Mouse (Mus musculus): ENCODE results near the gene Xpo1. TPM values are rescaled to one million over a fixed set of nuclear protein-coding genes. Genes with fewer than 3 reads are reported as not detected.

The Xpo1 gene
- polyA plus RNA-seq (2011; ENCODE audit: insufficient read length, low read depth, missing spikeins) = 168 and 317 TPM in 2 replicates

DNA sequence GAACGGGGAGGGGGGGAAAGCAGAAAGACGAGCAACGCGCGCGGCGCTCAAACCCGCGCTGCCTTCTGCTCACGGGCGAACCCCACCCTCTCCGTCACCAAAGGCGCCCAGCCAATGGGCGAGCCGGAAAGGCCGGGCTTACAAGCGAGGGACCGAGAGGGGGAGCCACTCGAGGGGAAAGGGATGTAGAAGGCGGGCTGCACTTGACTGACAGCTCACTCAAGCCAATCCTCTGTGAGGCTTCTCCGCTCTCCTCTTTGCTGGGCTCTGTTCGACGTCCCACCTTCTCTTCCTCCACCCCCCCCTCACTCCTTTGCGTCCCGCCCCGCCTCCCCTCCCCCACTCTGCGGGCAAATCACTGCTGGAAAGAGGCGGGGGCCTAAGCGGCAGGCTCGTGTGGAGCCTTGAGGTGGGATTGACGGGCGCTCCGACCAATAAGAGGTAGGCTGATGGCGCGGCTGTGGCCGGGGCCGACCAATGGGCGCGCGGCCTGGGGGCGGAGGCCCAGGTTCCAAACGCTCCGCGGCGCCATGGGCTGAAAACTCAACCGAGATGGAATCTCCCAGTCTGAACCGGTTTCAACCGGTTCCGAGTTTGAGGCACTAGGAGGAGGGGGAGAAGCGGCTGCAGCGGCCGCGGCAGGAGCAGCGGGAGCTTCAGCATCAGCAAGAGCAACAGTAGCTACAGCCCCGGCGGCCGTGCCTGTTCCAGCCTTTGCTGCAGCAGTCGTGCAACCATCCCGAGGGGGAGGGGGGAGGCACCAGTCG, at the start of gene Xpo1:
Gene Xpo1, plus strand, starts transcription at position 615 of the 767 bp plus-strand sequence.
- Histone ChIP-seq H3K27ac (ENCODE audit: insufficient read depth, low read length) (peak within 1 kb of the TSS; percentile 76), H3K4me3 (ENCODE audit: insufficient read depth, low read length) (peak within 1 kb of the TSS; percentile 82), H3K4me1 (ENCODE audit: control insufficient read depth, insufficient read depth, low read length) (peaks cover 5% of the 10 kb centered on the region)
- TF ChIP-seq CTCF (IDR thresholded peaks at IDR 0.05; ENCODE audit: borderline replicate concordance, insufficient read depth, low read length) (no peak), POLR2A (IDR thresholded peaks at IDR 0.05; ENCODE audit: low read depth, low read length) (peak; percentile 97)

GRCm38 (mm10) chr11:23209717-23210116, 46.1 kb upstream of the Xpo1 start:
- H3K4me3 ChIP-seq (ENCODE audit: insufficient read depth, low read length) = no peak overlapping the region
- TF ChIP-seq POLR2A (IDR thresholded peaks at IDR 0.05; ENCODE audit: low read depth, low read length) (no peak), CTCF (IDR thresholded peaks at IDR 0.05; ENCODE audit: borderline replicate concordance, insufficient read depth, low read length) (no peak)
- no peak overlapping the region for H3K27ac ChIP-seq (ENCODE audit: insufficient read depth, low read length)
- no peaks in the 10 kb centered on the region for H3K4me1 ChIP-seq (ENCODE audit: control insufficient read depth, insufficient read depth, low read length)

DNA sequence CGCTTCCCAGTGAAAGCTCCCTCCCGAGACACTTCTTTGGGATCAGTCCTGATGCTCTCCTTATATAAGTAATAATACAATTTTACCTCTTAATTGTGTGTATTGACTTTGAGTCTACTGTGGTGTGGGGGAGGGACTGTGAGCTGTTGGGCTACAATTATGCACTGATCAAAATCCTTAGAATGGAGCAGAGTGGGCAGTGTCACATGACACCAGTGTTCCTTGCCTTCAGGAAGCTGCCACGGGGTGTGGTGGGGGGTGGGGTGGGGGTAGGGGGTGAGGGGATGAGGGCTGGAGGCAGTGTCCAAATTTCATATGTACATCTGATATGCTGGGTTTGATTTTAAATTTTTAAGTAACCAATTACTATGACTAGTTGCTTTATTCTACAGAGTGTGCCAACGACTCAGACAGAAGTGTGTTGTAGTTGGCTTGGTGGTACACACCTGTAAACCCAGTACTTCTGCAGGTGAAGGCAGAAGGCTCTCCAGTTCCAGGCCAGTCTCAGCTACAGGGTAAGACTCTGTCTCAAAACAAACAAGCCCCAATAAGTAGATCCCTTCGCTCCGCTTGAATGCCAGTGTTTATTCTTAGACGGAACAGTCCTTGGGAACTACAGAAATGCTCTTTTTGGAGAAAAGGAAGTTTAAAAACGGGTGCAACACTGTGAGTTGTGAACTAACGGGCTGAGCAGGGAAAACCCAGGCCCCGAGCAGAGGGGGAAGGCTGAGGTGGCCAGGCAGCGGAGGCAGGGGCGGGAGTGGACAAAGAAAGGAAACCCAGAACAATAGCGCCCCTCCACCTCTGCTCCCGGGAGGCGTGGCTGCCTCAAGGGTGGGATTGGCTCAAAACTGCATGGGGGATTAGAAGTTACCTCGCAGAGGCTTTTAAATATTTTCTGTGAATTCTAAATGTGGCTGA, 45.0 kb upstream of the Xpo1 start:
- no peak overlapping the region for H3K4me3 ChIP-seq (ENCODE audit: insufficient read depth, low read length)
- TF ChIP-seq CTCF (IDR thresholded peaks at IDR 0.05; ENCODE audit: borderline replicate concordance, insufficient read depth, low read length) (no peak), POLR2A (IDR thresholded peaks at IDR 0.05; ENCODE audit: low read depth, low read length) (no peak)

DNA sequence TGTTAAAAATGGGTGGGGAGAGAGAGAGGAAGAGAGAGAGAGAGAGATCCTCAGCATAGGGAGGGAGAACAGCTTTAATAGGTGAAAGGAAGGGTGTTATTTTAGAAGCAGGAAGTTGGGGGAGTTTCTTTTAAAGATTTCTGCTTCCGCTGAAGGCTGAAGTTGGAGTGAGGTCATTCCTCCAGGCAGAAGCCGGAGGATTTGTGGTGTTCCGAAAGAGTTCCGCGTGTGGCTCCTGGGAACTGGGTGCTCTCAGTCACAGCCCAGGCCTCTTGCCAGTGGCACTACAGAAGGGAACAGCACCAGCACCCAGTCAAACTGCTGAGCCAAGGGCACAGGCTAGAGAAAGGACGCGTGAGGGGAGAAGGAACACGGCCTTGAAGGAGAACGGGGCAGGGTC, 38.4 kb upstream of the Xpo1 start:
- Histone ChIP-seq H3K27ac (ENCODE audit: insufficient read depth, low read length) (no peak overlapping the region), H3K4me3 (ENCODE audit: insufficient read depth, low read length) (no peak overlapping the region), H3K4me1 (ENCODE audit: control insufficient read depth, insufficient read depth, low read length) (no peaks in the 10 kb centered on the region)
- TF ChIP-seq CTCF (IDR thresholded peaks at IDR 0.05; ENCODE audit: borderline replicate concordance, insufficient read depth, low read length) (no peak), POLR2A (IDR thresholded peaks at IDR 0.05; ENCODE audit: low read depth, low read length) (no peak)

More for the DNA sequence above, 45.0 kb upstream of the Xpo1 start:
- H3K4me1 ChIP-seq (ENCODE audit: control insufficient read depth, insufficient read depth, low read length) = no peaks in the 10 kb centered on the region
- no peak overlapping the region for H3K27ac ChIP-seq (ENCODE audit: insufficient read depth, low read length)

GRCm38 (mm10) chr11:23236015-23236414, 19.8 kb upstream of the Xpo1 start:
- Histone ChIP-seq H3K4me3 (ENCODE audit: insufficient read depth, low read length) (no peak overlapping the region), H3K27ac (ENCODE audit: insufficient read depth, low read length) (no peak overlapping the region), H3K4me1 (ENCODE audit: control insufficient read depth, insufficient read depth, low read length) (no peaks in the 10 kb centered on the region)
- no peak for TF ChIP-seq POLR2A (IDR thresholded peaks at IDR 0.05; ENCODE audit: low read depth, low read length)
- TF ChIP-seq CTCF (IDR thresholded peaks at IDR 0.05; ENCODE audit: borderline replicate concordance, insufficient read depth, low read length) = no peak

DNA sequence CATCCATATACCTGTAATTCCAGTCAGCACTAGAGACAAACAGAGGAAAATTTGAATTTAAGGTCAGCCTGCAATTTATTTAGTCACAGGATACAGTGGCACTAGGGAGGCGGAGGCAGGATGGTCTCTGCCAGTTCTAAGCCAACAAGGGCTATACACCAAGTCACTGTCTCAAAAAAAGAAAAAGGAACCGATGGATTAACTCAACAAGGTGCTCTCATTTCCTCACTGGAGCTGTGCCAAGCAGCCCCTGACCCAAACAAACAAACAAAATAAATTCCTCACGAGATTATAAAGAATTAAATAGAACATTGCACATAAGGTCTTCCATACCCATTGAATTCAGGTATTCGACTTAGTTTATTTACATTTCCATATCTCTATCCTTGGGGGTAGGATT, 1.9 kb upstream of the Xpo1 start:
- no peak overlapping the region for H3K4me3 ChIP-seq (ENCODE audit: insufficient read depth, low read length)
- TF ChIP-seq POLR2A (IDR thresholded peaks at IDR 0.05; ENCODE audit: low read depth, low read length) (no peak), CTCF (IDR thresholded peaks at IDR 0.05; ENCODE audit: borderline replicate concordance, insufficient read depth, low read length) (no peak)
- H3K27ac ChIP-seq (ENCODE audit: insufficient read depth, low read length) = no peak overlapping the region
- no peaks in the 10 kb centered on the region for H3K4me1 ChIP-seq (ENCODE audit: control insufficient read depth, insufficient read depth, low read length)

GRCm38 (mm10) chr11:23254548-23254947, 1.3 kb upstream of the Xpo1 start:
- Histone ChIP-seq H3K4me3 (ENCODE audit: insufficient read depth, low read length) (no peak overlapping the region), H3K4me1 (ENCODE audit: control insufficient read depth, insufficient read depth, low read length) (peaks cover 2% of the 10 kb centered on the region; the same call in 1 of the 2 replicates), H3K27ac (ENCODE audit: insufficient read depth, low read length) (no peak overlapping the region)
- TF ChIP-seq POLR2A (IDR thresholded peaks at IDR 0.05; ENCODE audit: low read depth, low read length) (no peak), CTCF (IDR thresholded peaks at IDR 0.05; ENCODE audit: borderline replicate concordance, insufficient read depth, low read length) (no peak)

GRCm38 (mm10) chr11:23255053-23255426, 801 bp upstream of the Xpo1 start:
- H3K27ac ChIP-seq (ENCODE audit: insufficient read depth, low read length) = peak overlapping the region; percentile 64
- TF ChIP-seq CTCF (IDR thresholded peaks at IDR 0.05; ENCODE audit: borderline replicate concordance, insufficient read depth, low read length) (no peak), POLR2A (IDR thresholded peaks at IDR 0.05; ENCODE audit: low read depth, low read length) (peak; percentile 69; the same call in 1 of the 2 replicates)
- H3K4me1 ChIP-seq (ENCODE audit: control insufficient read depth, insufficient read depth, low read length) = peaks cover 3% of the 10 kb centered on the region; the same call in 1 of the 2 replicates
- peak overlapping the region; percentile 41 for H3K4me3 ChIP-seq (ENCODE audit: insufficient read depth, low read length)

DNA sequence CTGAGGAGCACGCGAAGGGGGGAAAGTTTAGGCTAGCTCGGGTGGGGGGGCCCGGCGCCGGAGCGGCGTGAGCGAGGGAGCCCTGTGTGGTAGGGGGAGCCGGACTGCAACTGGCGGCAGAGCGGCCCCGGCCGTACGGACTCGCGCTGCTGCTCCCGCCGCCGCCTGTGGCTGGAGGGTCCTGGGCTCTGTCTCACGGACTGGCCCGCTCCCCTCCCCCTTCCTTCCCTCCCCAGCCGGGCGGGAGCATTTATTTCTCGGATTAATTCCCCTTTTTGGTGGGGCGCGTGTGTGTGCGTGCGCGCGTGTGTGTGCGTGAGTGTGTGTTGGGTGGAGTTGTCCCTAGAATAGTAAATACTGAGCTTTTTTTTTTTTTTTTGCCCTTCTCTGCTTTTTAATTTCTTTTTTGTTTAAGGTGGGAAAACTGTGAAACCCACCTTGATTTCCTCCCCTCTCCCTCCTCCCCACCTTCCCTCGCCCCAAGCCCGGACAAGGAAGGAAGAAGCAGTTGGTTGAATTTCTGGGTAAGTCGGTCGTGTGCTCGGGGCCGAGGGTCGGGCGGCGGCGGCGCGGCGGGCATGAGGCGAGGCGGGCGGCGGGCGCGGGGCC, 457 bp downstream of the Xpo1 start:
- H3K4me3 ChIP-seq (ENCODE audit: insufficient read depth, low read length) = peak overlapping the region; percentile 82
- no peak for TF ChIP-seq CTCF (IDR thresholded peaks at IDR 0.05; ENCODE audit: borderline replicate concordance, insufficient read depth, low read length)
- TF ChIP-seq POLR2A (IDR thresholded peaks at IDR 0.05; ENCODE audit: low read depth, low read length) = no peak
- H3K4me1 ChIP-seq (ENCODE audit: control insufficient read depth, insufficient read depth, low read length) = peaks cover 8% of the 10 kb centered on the region
- H3K27ac ChIP-seq (ENCODE audit: insufficient read depth, low read length) = peak overlapping the region; percentile 76
